Mouse (Mus musculus) cortical plate, adult 2 months (tissue): ENCODE data around the gene Itgb2.

Experiments
- CTCF ChIP-seq: fragments of 200-500 bp; IDR thresholded peaks from 2 replicates; pipeline ENCODE4 v1.5.1; 2011; ENCODE audit warnings: mild to moderate bottlenecking, control low read depth, low read length; ENCODE audit not compliant: insufficient read depth; ENCODE audit errors: extremely low read depth
- POLR2A ChIP-seq: fragments of 200-500 bp; IDR thresholded peaks from 2 replicates; pipeline ENCODE4 v1.6.1; 2011; ENCODE audit warnings: mild to moderate bottlenecking, low read length, control low read depth; ENCODE audit not compliant: insufficient read depth; ENCODE audit errors: extremely low read depth

DNA sequence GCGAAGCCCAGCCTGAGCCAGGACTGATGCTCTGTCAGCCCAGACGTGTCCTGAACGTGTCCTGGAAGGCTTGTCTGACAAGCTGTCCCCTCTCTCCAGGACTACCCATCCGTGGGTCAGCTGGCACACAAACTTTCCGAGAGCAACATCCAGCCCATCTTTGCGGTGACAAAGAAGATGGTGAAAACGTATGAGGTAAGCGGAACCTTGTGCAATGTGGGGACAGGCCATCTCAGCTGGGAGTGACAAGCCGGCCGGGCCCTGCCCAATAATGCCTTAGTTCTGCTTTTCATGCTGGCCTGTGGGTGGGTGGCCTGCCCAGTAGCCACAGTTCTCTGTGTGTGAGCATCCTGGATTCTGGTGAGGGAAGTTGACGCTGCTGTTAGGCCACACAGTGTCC, 20.8 kb downstream of the Itgb2 start:
- TF ChIP-seq CTCF, result no peak
- no peak for TF ChIP-seq POLR2A
